In the genomic region with DNA sequence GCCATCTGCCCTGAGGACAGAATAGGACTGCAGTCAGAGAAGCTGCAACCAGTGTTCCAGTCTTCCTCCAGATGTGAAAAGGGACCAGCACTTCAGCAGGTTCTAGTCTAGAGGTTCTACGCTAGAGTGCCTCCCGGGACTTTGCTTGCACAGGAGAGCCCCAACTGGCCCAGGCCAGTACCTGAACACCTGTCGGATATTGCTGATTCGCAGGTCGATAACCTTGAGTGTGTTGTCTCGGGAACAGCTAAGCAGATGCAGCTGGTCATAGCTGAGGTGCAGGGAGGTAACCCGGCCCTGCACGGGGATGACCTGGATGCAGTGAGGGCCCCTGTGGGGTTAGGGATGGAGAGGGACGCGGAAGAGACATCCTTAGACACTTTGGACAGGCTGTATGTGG, we compare ENCODE assay signal across 14 mouse cellular contexts.
"Had no signal": no experiment of that assay in that cellular context is flagged by ENCODE, and none has a peak within 500 bp of the region (broad histone marks: within the 10 kb centered on the region; RNA-seq: fewer than 3 reads in every experiment).

No protein-coding gene starts in this region.

- DNase-seq: lung, adult 18-20 months; lung, embryonic 14.5 days; lung, postnatal 10 days; right cerebral cortex, postnatal 14 days; thymus, adult 2 months; thymus, postnatal 25 days; thymus, postnatal 4 days had no signal

- H3K9me3 ChIP-seq: megakaryocyte, embryonic 14.5 days; midbrain, embryonic 12.5 days; midbrain, embryonic 15.5 days; neural tube, embryonic 12.5 days; stomach, embryonic 15.5 days had no signal

- H3K4me1 ChIP-seq: midbrain, embryonic 12.5 days; midbrain, embryonic 15.5 days; neural tube, embryonic 12.5 days; stomach, embryonic 15.5 days had no signal

- H3K4me2 ChIP-seq: lung, embryonic 14.5 days; midbrain, embryonic 12.5 days; midbrain, embryonic 15.5 days; neural tube, embryonic 12.5 days; stomach, embryonic 15.5 days had no signal

- ATAC-seq: midbrain, embryonic 15.5 days had no signal

- H3K4me3 ChIP-seq: megakaryocyte, embryonic 14.5 days; midbrain, embryonic 12.5 days; midbrain, embryonic 15.5 days; neural tube, embryonic 12.5 days; stomach, embryonic 15.5 days had no signal

- H3K27me3 ChIP-seq: megakaryocyte, embryonic 14.5 days; midbrain, embryonic 12.5 days; midbrain, embryonic 15.5 days; neural tube, embryonic 12.5 days; stomach, embryonic 15.5 days had no signal

- H3K27ac ChIP-seq: macrophage; midbrain, embryonic 12.5 days; midbrain, embryonic 15.5 days; neural tube, embryonic 12.5 days; stomach, embryonic 15.5 days; stomach, postnatal 0 days had no signal

- H3K9ac ChIP-seq: lung, embryonic 14.5 days; midbrain, embryonic 12.5 days; midbrain, embryonic 15.5 days; neural tube, embryonic 12.5 days; stomach, embryonic 15.5 days had no signal
